Mouse (Mus musculus): ENCODE results near the gene Actn3. TPM values are rescaled to one million over a fixed set of nuclear protein-coding genes. Genes with fewer than 3 reads are reported as not detected.

The Actn3 gene
- total RNA-seq (2023) = under 1 TPM; 0.16 to 0.29 TPM

DNA sequence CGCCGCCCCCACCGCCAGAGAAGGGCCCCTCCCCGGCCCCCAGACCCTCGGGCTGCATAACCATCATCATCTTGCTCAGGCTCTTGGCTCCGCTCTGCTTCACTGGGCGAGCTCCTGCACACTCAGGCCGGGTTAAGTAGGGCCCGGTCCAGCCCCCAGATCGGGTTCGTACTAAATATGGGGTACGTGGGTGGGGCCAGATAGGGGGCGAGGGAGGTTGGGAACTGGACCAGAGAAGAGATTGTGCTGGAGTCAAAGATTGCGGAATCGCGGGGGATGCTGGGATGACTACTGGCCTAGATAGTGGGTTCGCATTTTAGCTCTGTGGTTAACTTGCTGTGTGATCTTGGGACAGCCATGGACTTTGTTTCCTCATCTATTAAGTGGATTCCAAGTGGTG, at the start of gene Actn3:
Gene Actn3, minus strand, starts transcription at position 125 of the 400 bp plus-strand sequence.

GRCm38 (mm10) chr19:4905979-4906794, 28.5 kb upstream of the Actn3 start, which contains the start of gene Bbs1:
Bbs1 (minus strand) TSS chr19:4906628.

DNA sequence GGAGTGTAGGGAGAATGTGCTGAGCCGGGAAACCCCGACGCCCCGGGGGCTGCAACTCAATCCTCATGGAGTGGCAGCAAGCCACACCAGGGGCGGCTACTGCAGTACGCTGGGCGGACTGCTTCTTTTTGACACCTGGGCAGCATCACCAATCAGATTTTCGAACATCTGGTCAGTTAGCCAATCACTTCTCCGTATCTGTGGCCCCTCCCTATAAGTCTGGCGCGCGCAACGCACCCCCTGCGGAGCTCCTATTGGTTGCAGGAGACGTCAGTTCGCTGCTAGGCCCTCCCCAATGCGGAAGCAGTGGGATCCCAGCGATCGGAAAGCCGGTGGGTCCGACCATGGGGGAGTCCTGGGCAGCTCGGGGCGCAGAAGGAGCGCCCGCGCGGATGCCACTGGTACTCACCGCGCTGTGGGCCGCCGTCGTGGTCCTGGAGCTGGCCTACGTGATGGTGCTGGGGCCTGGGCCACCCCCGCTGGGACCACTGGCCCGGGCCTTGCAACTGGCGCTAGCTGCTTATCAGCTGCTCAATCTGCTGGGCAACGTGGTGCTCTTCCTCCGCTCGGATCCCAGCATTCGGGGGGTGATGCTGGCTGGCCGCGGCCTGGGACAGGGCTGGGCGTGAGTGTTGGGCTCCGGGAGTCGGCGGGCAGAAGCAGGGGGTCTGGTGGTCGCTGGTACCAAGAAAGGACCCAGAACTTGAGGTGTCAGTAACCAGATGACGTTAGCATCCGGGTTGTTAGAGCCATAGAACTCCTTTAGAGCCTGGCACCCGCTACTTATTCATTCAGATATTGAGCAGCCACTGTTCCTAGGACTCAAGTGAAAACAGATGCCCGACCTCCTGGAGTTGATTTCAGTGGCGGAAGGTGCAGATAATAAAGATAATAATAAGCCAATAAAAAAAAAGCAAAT, 955 bp upstream of the Actn3 start, which contains the start of gene Zdhhc24:
Gene Zdhhc24, plus strand, starts transcription at position 264 of the 919 bp plus-strand sequence.

GRCm38 (mm10) chr19:4854552-4855469, 22.9 kb downstream of the Actn3 start, which contains the start of gene Ctsf:
Ctsf (plus strand) TSS chr19:4855130.

DNA sequence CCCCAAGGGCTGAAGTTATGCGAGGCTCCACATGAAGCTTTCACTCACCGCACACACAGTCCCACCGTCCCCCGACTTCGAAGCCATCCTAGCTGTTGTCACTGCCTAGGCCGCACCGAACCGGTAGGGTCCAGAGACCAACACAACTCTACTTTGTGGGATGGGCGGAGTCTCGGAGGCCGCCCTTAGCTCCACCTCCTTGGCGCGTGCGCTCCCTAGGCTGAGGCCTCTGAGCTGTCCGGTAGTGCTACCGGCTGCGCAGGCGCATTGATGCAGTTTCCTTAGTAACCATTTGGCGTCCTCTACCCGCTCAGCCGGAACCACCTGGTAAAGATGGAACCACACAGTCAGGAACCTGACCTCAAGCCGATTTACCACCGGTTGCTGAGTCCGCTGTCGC, 38.6 kb downstream of the Actn3 start, which contains the start of the genes Ccs and Ccdc87:
Gene Ccs, minus strand, starts transcription at position 184 of the 400 bp plus-strand sequence.
Gene Ccdc87, plus strand, starts transcription at position 218 of the 400 bp plus-strand sequence.

Other genes starting within 250 kb of the Actn3 start
- not detected for gene Gm960, start 179.2 kb downstream of the Actn3 start, total RNA-seq (2023)
- gene Sptbn2, start 166.7 kb downstream of the Actn3 start, total RNA-seq (2023) = not detected
- gene Rbm4b, start 121.4 kb downstream of the Actn3 start, total RNA-seq (2023) = 1 to 10 TPM; 6.2 to 8.2 TPM
- gene Rbm4, start 84.0 kb downstream of the Actn3 start, total RNA-seq (2023) = 10 to 100 TPM; 36.7 to 43.1 TPM
- gene Gm21992, start 66.3 kb downstream of the Actn3 start, total RNA-seq (2023) = 10 to 100 TPM; 12.2 to 18.1 TPM
- gene Rbm14, start 66.3 kb downstream of the Actn3 start, total RNA-seq (2023) = 10 to 100 TPM; 47.6 to 49.2 TPM
- 10 to 100 TPM; 12.8 to 19.1 TPM for gene Ccs, start 38.6 kb downstream of the Actn3 start, total RNA-seq (2023)
- gene Ccdc87, start 38.5 kb downstream of the Actn3 start, total RNA-seq (2023) = not detected
- 1 to 10 TPM; 2.0 to 4.6 TPM for gene Ctsf, start 22.8 kb downstream of the Actn3 start, total RNA-seq (2023)
- gene Zdhhc24, start 759 bp upstream of the Actn3 start, total RNA-seq (2023) = 1 to 10 TPM; 6.1 to 6.4 TPM
- gene Bbs1, start 28.7 kb upstream of the Actn3 start, total RNA-seq (2023) = under 1 TPM; 0.29 to 0.51 TPM
- 10 to 100 TPM; 49.1 to 52.7 TPM for gene Dpp3, start 50.4 kb upstream of the Actn3 start, total RNA-seq (2023)
- gene Peli3, start 65.2 kb upstream of the Actn3 start, total RNA-seq (2023) = not detected
- gene Mrpl11, start 84.2 kb upstream of the Actn3 start, total RNA-seq (2023) = 10 to 100 TPM; 10.0 to 13.0 TPM
- not detected for gene Npas4, start 112.4 kb upstream of the Actn3 start, total RNA-seq (2023)
- 1 to 10 TPM in 1 of 2 experiments, under 1 TPM in 1; 0.62 to 1.6 TPM for gene Slc29a2, start 146.0 kb upstream of the Actn3 start, total RNA-seq (2023)
- gene B4gat1, start 160.9 kb upstream of the Actn3 start, total RNA-seq (2023) = 1 to 10 TPM; 4.2 to 5.6 TPM
- gene AC124502.3, start 161.0 kb upstream of the Actn3 start, total RNA-seq (2023) = not detected
- gene Brms1, start 163.4 kb upstream of the Actn3 start, total RNA-seq (2023) = 10 to 100 TPM; 37.0 to 38.6 TPM
- 1 to 10 TPM in 1 of 2 experiments, under 1 TPM in 1; 1.00 to 1.7 TPM for gene Rin1, start 172.6 kb upstream of the Actn3 start, total RNA-seq (2023)
- not detected for gene Cd248, start 190.2 kb upstream of the Actn3 start, total RNA-seq (2023)
- not detected for gene Tmem151a, start 207.6 kb upstream of the Actn3 start, total RNA-seq (2023)
- 10 to 100 TPM; 13.7 to 18.4 TPM for gene Yif1a, start 210.6 kb upstream of the Actn3 start, total RNA-seq (2023)
- under 1 TPM; 0.27 to 0.93 TPM for gene Cnih2, start 220.6 kb upstream of the Actn3 start, total RNA-seq (2023)
- gene Rab1b, start 229.2 kb upstream of the Actn3 start, total RNA-seq (2023) = 100 to 1,000 TPM; 135 to 146 TPM
- 10 to 100 TPM; 10.1 to 12.8 TPM for gene Klc2, start 240.7 kb upstream of the Actn3 start, total RNA-seq (2023)

Measured in neutrophil, adult 59 days (primary cell).